Mouse (Mus musculus) cortical plate, adult 2 months (tissue): ENCODE measurements at regions not wholly inside any gene's neighbourhood (a gene's known extent, or its start where the extent isn't known, plus 50 kb on each side); places are given as distances from the start of the nearest gene placed in this dataset.

ENCODE experiments used
- H3K27ac ChIP-seq: fragments of 200-500 bp; 2 replicates; pipeline ENCODE4 v1.5.1; 2012; ENCODE audit warnings: low read length, control low read depth, inconsistent platforms; ENCODE audit not compliant: insufficient read depth
- H3K4me1 ChIP-seq: fragments of 200-500 bp; 2 replicates; pipeline ENCODE4 v1.6.1; 2011; ENCODE audit warnings: low read length; ENCODE audit not compliant: control insufficient read depth, insufficient read depth
- H3K4me3 ChIP-seq: fragments of 200-500 bp; 2 replicates; pipeline ENCODE4 v1.5.1; 2011; ENCODE audit warnings: mild to moderate bottlenecking, low read length, control low read depth; ENCODE audit not compliant: insufficient read depth
- CTCF ChIP-seq: fragments of 200-500 bp; IDR thresholded peaks from 2 replicates; pipeline ENCODE4 v1.5.1; 2011; ENCODE audit warnings: mild to moderate bottlenecking, control low read depth, low read length; ENCODE audit not compliant: insufficient read depth; ENCODE audit errors: extremely low read depth
- POLR2A ChIP-seq: fragments of 200-500 bp; IDR thresholded peaks from 2 replicates; pipeline ENCODE4 v1.6.1; 2011; ENCODE audit warnings: mild to moderate bottlenecking, low read length, control low read depth; ENCODE audit not compliant: insufficient read depth; ENCODE audit errors: extremely low read depth

DNA sequence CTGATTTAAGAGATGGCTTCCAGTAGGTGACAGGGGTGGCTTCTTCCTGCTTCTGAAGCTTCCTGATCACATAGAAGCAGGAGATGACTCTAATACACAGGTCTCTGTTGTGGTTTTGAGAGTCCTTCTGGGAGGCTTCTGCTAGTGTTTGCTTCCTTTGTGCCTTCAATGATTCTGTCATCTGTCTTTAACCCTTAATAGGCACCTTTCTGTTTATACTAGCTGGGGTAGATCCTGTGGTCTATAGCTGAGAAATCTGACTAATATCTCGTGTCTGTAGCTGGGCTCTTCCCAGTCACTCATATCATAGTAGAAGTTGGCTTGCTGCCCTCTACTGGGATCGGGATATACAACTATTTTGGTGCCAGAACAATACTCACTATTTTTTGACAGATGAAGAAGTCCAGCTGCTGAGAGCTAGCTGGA is 50.2 kb upstream of the Zfand6 start:
- TF ChIP-seq POLR2A (no peak), CTCF (no peak)

More for the DNA sequence above, 50.2 kb upstream of the Zfand6 start:
- Histone ChIP-seq H3K4me3 (no peak overlapping the region), H3K27ac (no peak overlapping the region), H3K4me1 (no peaks in the 10 kb centered on the region)
